Mouse (Mus musculus): ENCODE measurements around the gene Axin1. TPM values are rescaled to one million over a fixed set of nuclear protein-coding genes. Genes with fewer than 3 reads are reported as not detected.

The Axin1 gene
- polyA plus RNA-seq, 1 experiment from 2014 or later: 7.8 TPM

- no peak overlapping the region for H3K9ac ChIP-seq (ENCODE audit: low read depth, low read length)
- no peak for ATAC-seq (replicated peaks; ENCODE audit: insufficient number of reproducible peaks, low FRiP score, low TSS enrichment)
- H3K36me3 ChIP-seq (ENCODE audit: control insufficient read depth, insufficient read depth, low read length): no peaks in the 10 kb centered on the region
- peaks cover 8% of the 10 kb centered on the region for H3K4me1 ChIP-seq (ENCODE audit: control insufficient read depth, insufficient read depth, low read length)
- no peak overlapping the region for H3K4me2 ChIP-seq
- H3K4me3 ChIP-seq (ENCODE audit: low read depth, low read length): no peak overlapping the region
- H3K27ac ChIP-seq (ENCODE audit: low read depth, low read length): no peak overlapping the region
- no peaks in the 10 kb centered on the region for H3K9me3 ChIP-seq (replicated peaks; ENCODE audit: control insufficient read depth, low read length)
- 78% methylated on average over 7 of the region's 7 CpGs for WGBS (ENCODE audit: insufficient replicate concordance)
- H3K27me3 ChIP-seq (ENCODE audit: control insufficient read depth, insufficient read depth, low read length): peaks cover 86% of the 10 kb centered on the region
Observed at GRCm38 (mm10) chr17:26115205-26115898, 23.1 kb upstream of the Axin1 start.

- H3K36me3 ChIP-seq (ENCODE audit: control insufficient read depth, insufficient read depth, low read length): no peaks in the 10 kb centered on the region
- H3K4me2 ChIP-seq: no peak overlapping the region
- peaks cover 79% of the 10 kb centered on the region for H3K27me3 ChIP-seq (ENCODE audit: control insufficient read depth, insufficient read depth, low read length)
- no peaks in the 10 kb centered on the region for H3K9me3 ChIP-seq (replicated peaks; ENCODE audit: control insufficient read depth, low read length)
- ATAC-seq (replicated peaks; ENCODE audit: insufficient number of reproducible peaks, low FRiP score, low TSS enrichment): no peak
- 70% methylated on average over 3 of the region's 3 CpGs for WGBS (ENCODE audit: insufficient replicate concordance)
- H3K4me1 ChIP-seq (ENCODE audit: control insufficient read depth, insufficient read depth, low read length): peaks cover 8% of the 10 kb centered on the region
- H3K4me3 ChIP-seq (ENCODE audit: low read depth, low read length): no peak overlapping the region
- no peak overlapping the region for H3K27ac ChIP-seq (ENCODE audit: low read depth, low read length)
- no peak overlapping the region for H3K9ac ChIP-seq (ENCODE audit: low read depth, low read length)
Observed at GRCm38 (mm10) chr17:26115956-26116487, 22.5 kb upstream of the Axin1 start.

- 78% methylated on average over 17 of the region's 17 CpGs for WGBS (ENCODE audit: insufficient replicate concordance)
- H3K4me3 ChIP-seq (ENCODE audit: low read depth, low read length): no peak overlapping the region
- no peak overlapping the region for H3K27ac ChIP-seq (ENCODE audit: low read depth, low read length)
- no peaks in the 10 kb centered on the region for H3K36me3 ChIP-seq (ENCODE audit: control insufficient read depth, insufficient read depth, low read length)
- H3K27me3 ChIP-seq (ENCODE audit: control insufficient read depth, insufficient read depth, low read length): peaks cover 73% of the 10 kb centered on the region
- H3K4me1 ChIP-seq (ENCODE audit: control insufficient read depth, insufficient read depth, low read length): peaks cover 8% of the 10 kb centered on the region
- H3K9ac ChIP-seq (ENCODE audit: low read depth, low read length): no peak overlapping the region
- H3K9me3 ChIP-seq (replicated peaks; ENCODE audit: control insufficient read depth, low read length): no peaks in the 10 kb centered on the region
- no peak overlapping the region for H3K4me2 ChIP-seq
- ATAC-seq (replicated peaks; ENCODE audit: insufficient number of reproducible peaks, low FRiP score, low TSS enrichment): no peak
Observed at GRCm38 (mm10) chr17:26116503-26117258, 21.8 kb upstream of the Axin1 start.

GRCm38 (mm10) chr17:26119766-26120710 is 18.4 kb upstream of the Axin1 start:
- ATAC-seq (replicated peaks; ENCODE audit: insufficient number of reproducible peaks, low FRiP score, low TSS enrichment): no peak
- H3K9me3 ChIP-seq (replicated peaks; ENCODE audit: control insufficient read depth, low read length): no peaks in the 10 kb centered on the region
- no peak overlapping the region for H3K4me3 ChIP-seq (ENCODE audit: low read depth, low read length)
- peaks cover 41% of the 10 kb centered on the region for H3K27me3 ChIP-seq (ENCODE audit: control insufficient read depth, insufficient read depth, low read length)
- WGBS (ENCODE audit: insufficient replicate concordance): 46% methylated on average over 33 of the region's 33 CpGs
- H3K27ac ChIP-seq (ENCODE audit: low read depth, low read length): no peak overlapping the region
- no peak overlapping the region for H3K9ac ChIP-seq (ENCODE audit: low read depth, low read length)
- H3K4me1 ChIP-seq (ENCODE audit: control insufficient read depth, insufficient read depth, low read length): peaks cover 8% of the 10 kb centered on the region; the same call in 1 of the 2 replicates
- H3K4me2 ChIP-seq: no peak overlapping the region
- H3K36me3 ChIP-seq (ENCODE audit: control insufficient read depth, insufficient read depth, low read length): no peaks in the 10 kb centered on the region

GRCm38 (mm10) chr17:26122431-26123140 is 15.9 kb upstream of the Axin1 start:
- H3K27ac ChIP-seq (ENCODE audit: low read depth, low read length): no peak overlapping the region
- no peak overlapping the region for H3K4me3 ChIP-seq (ENCODE audit: low read depth, low read length)
- peaks cover 15% of the 10 kb centered on the region for H3K27me3 ChIP-seq (ENCODE audit: control insufficient read depth, insufficient read depth, low read length)
- 63% methylated on average over 5 of the region's 5 CpGs for WGBS (ENCODE audit: insufficient replicate concordance)
- ATAC-seq (replicated peaks; ENCODE audit: insufficient number of reproducible peaks, low FRiP score, low TSS enrichment): no peak
- no peaks in the 10 kb centered on the region for H3K9me3 ChIP-seq (replicated peaks; ENCODE audit: control insufficient read depth, low read length)
- no peak overlapping the region; the same call in 1 of the 2 replicates for H3K4me2 ChIP-seq
- peaks cover 19% of the 10 kb centered on the region for H3K36me3 ChIP-seq (ENCODE audit: control insufficient read depth, insufficient read depth, low read length)
- no peak overlapping the region for H3K9ac ChIP-seq (ENCODE audit: low read depth, low read length)
- peaks cover 8% of the 10 kb centered on the region; the same call in 1 of the 2 replicates for H3K4me1 ChIP-seq (ENCODE audit: control insufficient read depth, insufficient read depth, low read length)

- Histone ChIP-seq H3K9ac (ENCODE audit: low read depth, low read length) (peak within 1 kb of the TSS; percentile 88), H3K4me3 (ENCODE audit: low read depth, low read length) (peak within 1 kb of the TSS; percentile 100), H3K4me2 (peak within 1 kb of the TSS; percentile 81), H3K4me1 (ENCODE audit: control insufficient read depth, insufficient read depth, low read length) (peaks cover 8% of the 10 kb centered on the region; the same call in 1 of the 2 replicates), H3K27me3 (ENCODE audit: control insufficient read depth, insufficient read depth, low read length) (peaks cover 8% of the 10 kb centered on the region), H3K9me3 (replicated peaks; ENCODE audit: control insufficient read depth, low read length) (no peaks in the 10 kb centered on the region), H3K36me3 (ENCODE audit: control insufficient read depth, insufficient read depth, low read length) (peaks cover 22% of the 10 kb centered on the region), H3K27ac (ENCODE audit: low read depth, low read length) (0 out of 2 replicates have a peak within 1 kb of the TSS, but pooled peaks have one; percentile 10)
- under 1% methylated on average over 32 of the region's 32 CpGs for WGBS (ENCODE audit: insufficient replicate concordance)
- peak; percentile 76 for ATAC-seq (replicated peaks; ENCODE audit: insufficient number of reproducible peaks, low FRiP score, low TSS enrichment)
Observed at GRCm38 (mm10) chr17:26123267-26123684, 15.2 kb upstream of the Axin1 start, which contains the start of gene Mrpl28. Gene Mrpl28, plus strand, starts transcription at chr17:26123500.

DNA sequence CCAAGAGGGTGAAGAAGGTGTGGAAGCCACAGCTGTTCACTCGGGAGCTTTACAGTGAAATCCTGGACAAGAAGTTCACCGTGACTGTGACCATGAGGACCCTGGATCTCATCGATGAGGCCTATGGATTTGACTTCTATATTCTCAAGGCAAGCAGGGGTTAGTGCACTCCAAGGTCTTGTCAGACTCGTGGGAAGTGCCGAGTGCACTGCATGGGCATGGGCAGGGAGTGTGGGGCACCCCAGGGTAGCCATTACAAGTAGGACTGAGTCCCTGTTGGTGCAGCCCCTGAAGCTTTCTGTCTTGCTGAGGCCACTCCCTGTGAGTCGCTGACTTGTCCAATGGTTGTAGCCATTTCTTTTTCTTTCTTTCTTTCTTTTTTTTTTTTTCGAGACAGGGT is 13.9 kb upstream of the Axin1 start:
- no peak for ATAC-seq (replicated peaks; ENCODE audit: insufficient number of reproducible peaks, low FRiP score, low TSS enrichment)
- 83% methylated on average over 7 of the region's 7 CpGs for WGBS (ENCODE audit: insufficient replicate concordance)

More for the DNA sequence above, 13.9 kb upstream of the Axin1 start:
- Histone ChIP-seq H3K9ac (ENCODE audit: low read depth, low read length) (peak overlapping the region; percentile 88), H3K36me3 (ENCODE audit: control insufficient read depth, insufficient read depth, low read length) (peaks cover 26% of the 10 kb centered on the region), H3K27me3 (ENCODE audit: control insufficient read depth, insufficient read depth, low read length) (peaks cover 4% of the 10 kb centered on the region), H3K4me1 (ENCODE audit: control insufficient read depth, insufficient read depth, low read length) (peaks cover 8% of the 10 kb centered on the region; the same call in 1 of the 2 replicates), H3K4me3 (ENCODE audit: low read depth, low read length) (peak overlapping the region; percentile 100), H3K9me3 (replicated peaks; ENCODE audit: control insufficient read depth, low read length) (no peaks in the 10 kb centered on the region), H3K27ac (ENCODE audit: low read depth, low read length) (no peak overlapping the region), H3K4me2 (peak overlapping the region; percentile 81)
